Mouse (Mus musculus) brain, embryonic 14.5 days (tissue): ENCODE data around the gene Actbl2.

ENCODE experiments used
- CTCF ChIP-seq: fragments of 200-500 bp; IDR thresholded peaks from 2 replicates; pipeline ENCODE4 v1.5.1; 2012; ENCODE audit warnings: inconsistent platforms, mild to moderate bottlenecking, moderate library complexity, borderline replicate concordance; ENCODE audit not compliant: insufficient read depth, insufficient read length; ENCODE audit errors: extremely low read depth
- POLR2A ChIP-seq: fragments of 200-500 bp; IDR thresholded peaks from 2 replicates; pipeline ENCODE4 v1.6.1; 2012; ENCODE audit warnings: mild to moderate bottlenecking, inconsistent platforms, borderline replicate concordance; ENCODE audit not compliant: poor library complexity, insufficient read depth, insufficient read length, severe bottlenecking; ENCODE audit errors: extremely low read depth

DNA sequence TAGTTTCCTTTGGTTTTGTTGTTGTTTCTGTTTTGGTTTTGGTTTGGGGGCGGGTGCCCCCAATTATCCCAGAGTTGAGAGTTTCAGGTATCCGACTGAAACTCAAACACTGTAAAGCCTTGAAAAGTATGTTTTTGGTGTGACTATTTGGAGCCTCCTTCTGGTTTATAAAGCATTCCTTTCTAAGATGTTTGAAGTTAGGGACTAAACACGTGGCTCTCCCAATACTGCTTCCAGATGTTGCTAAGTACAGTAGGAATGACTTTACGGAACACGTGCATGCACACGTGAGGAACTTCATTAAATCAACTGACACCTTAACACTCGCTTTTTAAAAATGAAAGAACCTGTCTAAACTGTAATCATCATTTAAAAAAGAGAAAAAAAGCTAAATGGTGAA is 4.9 kb downstream of the Actbl2 start:
- no peak for TF ChIP-seq CTCF
- TF ChIP-seq POLR2A, result no peak
